Mouse (Mus musculus): ENCODE data around the gene Kcnb1. TPM values are rescaled to one million over a fixed set of nuclear protein-coding genes. Genes with fewer than 3 reads are reported as not detected.
"Not testable (repeated sequence)": the region's sequence is repeated elsewhere in the genome, so short reads cannot be mapped to it uniquely, and the experiment has no call there.

The Kcnb1 gene
- total RNA-seq, 2 experiments from 2014 or later, result 95.0 to 95.2 TPM

DNA sequence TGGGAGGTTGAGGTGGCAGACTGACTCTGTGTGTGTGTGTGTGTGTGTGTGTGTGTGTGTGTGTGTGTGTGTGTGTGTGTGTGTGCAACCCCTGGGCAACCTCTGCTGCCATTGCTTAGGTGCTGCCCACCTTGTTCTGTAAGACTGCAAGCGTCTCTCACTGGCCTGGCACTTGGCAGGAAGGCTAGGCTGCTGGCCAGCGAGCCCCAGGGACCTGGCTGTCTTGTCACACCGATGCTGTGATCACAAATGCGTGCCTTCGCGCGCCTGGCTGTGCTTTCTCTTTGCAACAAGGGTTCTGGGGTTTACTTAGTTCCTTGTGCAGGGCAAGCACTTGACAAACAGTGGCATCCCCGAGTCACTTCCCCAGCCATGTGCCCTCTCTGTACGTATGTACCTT, 19.9 kb upstream of the Kcnb1 start:
- intact Hi-C loops (cut with DNase I), result loop anchor here (5.0 kb wide), 1 partner anchor 98 kb away; no protein-coding TSS in a partner anchor
- no peak for DNase-seq (ENCODE audit: extremely low spot score in 1 of 2, low spot score in 2 of 2)

DNA sequence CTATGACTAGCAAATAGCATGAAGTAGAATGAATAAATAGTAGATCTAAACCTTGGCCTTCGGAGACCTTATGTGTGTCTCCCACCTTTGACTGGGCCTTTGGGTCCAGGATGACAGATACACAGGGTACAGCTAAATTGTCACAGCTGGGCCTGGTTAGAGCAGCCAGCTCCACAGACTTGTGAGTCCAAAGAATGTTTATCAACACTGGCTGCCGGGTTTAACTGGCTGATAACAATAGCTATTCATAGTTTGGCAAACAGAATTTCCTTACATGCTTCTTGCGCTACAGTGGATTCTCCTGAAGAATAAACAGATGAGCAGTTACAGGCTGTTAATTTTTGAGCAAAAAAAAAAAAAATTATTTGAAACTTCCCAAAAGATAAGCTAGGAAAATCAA, 19.0 kb upstream of the Kcnb1 start:
- intact Hi-C loops (cut with DNase I), result no loop called here
- no peak for DNase-seq (ENCODE audit: extremely low spot score in 1 of 2, low spot score in 2 of 2)

DNA sequence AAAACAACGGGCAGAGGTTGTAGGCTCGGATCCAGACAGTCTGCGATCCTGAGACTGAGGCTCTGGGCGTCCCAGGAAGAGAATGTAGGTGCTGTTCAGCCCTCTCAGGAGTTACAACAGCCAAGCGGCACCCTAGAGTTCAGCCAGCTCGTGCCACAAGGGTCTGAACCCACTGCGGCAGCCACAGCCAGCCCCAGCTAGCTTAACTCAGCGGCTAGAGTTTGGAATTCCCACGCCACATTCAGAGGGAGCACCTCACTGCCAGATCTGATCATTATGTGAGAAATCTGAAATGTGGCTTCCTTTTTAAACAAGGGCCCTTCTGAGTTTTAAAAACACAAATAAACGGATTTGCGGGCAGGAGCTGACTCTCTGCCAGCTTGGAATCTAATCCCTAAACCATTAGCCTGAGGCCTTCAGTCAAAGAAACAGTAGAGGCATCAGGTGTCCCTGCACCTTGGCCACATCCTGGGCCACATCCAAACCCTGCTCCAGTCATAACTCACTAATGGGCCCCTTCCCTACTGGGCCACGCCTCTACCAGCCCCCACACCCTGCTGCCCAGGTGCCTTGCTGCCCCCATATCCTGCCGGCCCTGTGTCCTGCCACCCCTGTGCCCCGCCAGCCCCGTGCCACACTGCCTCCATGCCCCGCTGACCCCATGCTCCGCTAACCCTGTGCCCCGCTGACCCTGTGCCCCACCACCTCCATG, 16.1 kb upstream of the Kcnb1 start:
- DNase-seq (ENCODE audit: extremely low spot score in 1 of 2, low spot score in 2 of 2), result no peak
- intact Hi-C loops (cut with DNase I), result no loop called here

- not testable (repeated sequence) for DNase-seq (ENCODE audit: extremely low spot score in 1 of 2, low spot score in 2 of 2)
- intact Hi-C loops (cut with DNase I), result loop anchor here (5.0 kb wide), 1 partner anchor 132 kb away; no protein-coding TSS in a partner anchor
Observed at GRCm38 (mm10) chr2:167204686-167205085, 14.7 kb upstream of the Kcnb1 start.

DNA sequence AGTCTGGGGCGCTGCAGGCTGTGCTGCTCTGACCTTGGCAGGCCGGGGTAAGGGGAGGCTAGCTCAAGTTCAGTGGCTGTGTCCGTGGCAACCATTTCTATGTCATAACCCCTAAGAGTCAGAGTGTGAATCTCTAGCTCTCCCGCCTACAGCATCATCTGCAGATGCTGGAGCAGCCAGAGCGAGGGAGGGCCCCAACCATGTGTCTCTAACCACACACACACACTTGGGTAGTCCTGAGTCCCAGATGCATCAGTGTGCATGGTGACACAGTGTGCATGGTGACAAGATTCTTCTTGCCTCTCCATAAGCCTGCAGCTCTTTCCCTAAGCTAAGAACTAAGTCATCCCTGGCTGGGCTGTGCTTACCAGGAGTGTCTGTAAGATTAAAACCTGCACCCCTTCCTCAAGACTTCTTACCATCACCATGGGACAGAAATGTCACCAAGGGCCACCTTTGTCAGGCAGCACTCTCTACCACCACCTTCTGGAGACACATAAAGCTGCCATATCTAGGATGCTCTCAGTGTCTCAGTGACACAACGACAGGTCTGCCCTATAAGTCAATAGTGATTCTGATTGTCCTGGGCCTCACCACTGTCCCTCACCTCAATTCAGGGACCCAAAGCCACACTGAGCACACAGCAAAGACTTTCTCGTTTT, 13.7 kb upstream of the Kcnb1 start:
- no peak for DNase-seq (ENCODE audit: extremely low spot score in 1 of 2, low spot score in 2 of 2)
- intact Hi-C loops (cut with DNase I), result loop anchor here (5.0 kb wide), 1 partner anchor 131 kb away; no protein-coding TSS in a partner anchor

GRCm38 (mm10) chr2:167201463-167202291, 11.7 kb upstream of the Kcnb1 start:
- DNase-seq (ENCODE audit: extremely low spot score in 1 of 2, low spot score in 2 of 2), result peak; percentile 87 to 92
- intact Hi-C loops (cut with DNase I), result loop anchor here (5.0 kb wide), 1 partner anchor 129 kb away; no protein-coding TSS in a partner anchor

GRCm38 (mm10) chr2:167198660-167199427, 8.9 kb upstream of the Kcnb1 start:
- DNase-seq (ENCODE audit: extremely low spot score in 1 of 2, low spot score in 2 of 2), result no peak
- intact Hi-C loops (cut with DNase I), result no loop called here

DNA sequence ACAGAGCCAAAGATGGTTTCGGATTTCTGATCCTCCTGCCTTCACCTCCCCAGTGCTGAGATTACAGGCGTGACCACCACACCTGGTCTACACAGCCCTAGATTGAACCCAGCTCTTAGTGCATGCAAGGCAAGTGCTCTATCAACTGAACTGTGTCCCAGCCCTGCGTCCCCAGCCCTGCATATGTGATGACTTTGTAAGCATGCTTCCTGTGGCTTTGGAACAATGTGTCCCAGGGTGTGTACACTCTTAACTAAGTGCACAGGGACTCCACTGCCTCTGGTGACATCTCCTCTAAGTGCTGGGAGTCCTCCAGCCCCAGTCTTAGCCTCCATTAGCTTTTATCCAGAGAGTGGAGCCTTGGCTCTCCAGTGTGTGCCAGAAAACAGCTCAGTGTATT, 3.4 kb upstream of the Kcnb1 start:
- intact Hi-C loops (cut with DNase I), result no loop called here

GRCm38 (mm10) chr2:167189291-167190075, 472 bp downstream of the Kcnb1 start:
- intact Hi-C loops (cut with DNase I), result loop anchor here (2.0 to 10.0 kb wide), 2 partner anchors 55 to 77 kb away; no protein-coding TSS in a partner anchor
- DNase-seq (ENCODE audit: extremely low spot score in 1 of 2, low spot score in 2 of 2), result peak in 1 of 2 experiments; percentile 60

More for the DNA sequence above, 3.4 kb upstream of the Kcnb1 start:
- DNase-seq (ENCODE audit: extremely low spot score in 1 of 2, low spot score in 2 of 2), result no peak

DNA sequence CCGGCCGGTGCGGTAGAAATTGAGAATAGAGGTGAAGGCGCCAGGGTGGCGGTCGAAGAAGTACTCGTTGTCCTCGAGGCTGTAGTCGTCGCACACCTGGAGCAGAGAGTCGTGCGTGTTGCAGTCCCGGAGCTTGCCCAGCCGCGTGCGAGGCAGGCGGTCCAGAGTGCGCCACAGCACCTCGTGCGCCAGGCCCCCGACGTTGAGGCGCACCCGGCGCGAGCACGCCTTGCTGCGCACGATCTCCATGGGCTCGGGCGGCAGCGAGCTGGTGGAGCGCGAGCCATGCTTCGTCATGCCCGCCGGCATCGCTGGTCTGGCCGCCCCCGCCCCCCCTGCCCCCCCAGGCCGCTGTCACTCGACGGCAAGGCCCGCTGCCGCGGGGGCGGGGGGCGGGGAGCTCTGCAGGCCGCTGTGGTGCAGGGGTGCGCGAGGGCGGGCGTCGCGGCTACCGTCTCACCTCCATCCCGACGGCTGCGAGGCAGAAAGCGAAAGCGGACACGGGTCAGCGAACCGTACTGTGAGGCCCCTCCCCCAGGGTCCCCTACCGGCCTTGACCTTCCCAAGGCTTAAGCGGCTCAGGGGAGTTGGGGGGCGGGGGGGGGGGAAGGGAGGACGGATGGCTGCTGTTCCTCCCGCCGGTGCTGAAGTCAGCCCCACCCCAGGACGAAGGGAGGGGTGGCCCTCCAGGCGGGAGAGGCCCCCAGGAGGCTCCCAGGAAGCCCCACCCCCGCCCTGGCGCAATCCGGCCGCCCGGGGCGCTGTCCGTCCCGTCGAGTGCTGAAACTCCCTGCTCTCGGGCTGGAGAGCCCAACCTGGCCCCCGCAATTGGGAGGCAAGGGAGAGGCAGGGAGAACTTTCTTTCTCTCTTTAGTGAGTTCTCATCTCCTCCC, 1.4 kb downstream of the Kcnb1 start:
- peak in 1 of 2 experiments; percentile 84 for DNase-seq (ENCODE audit: extremely low spot score in 1 of 2, low spot score in 2 of 2)
- intact Hi-C loops (cut with DNase I), result loop anchor here (10.0 kb wide), 1 partner anchor 54 kb away; no protein-coding TSS in a partner anchor

- intact Hi-C loops (cut with DNase I), result loop anchor here (10.0 kb wide), 1 partner anchor 52 kb away; no protein-coding TSS in a partner anchor
- no peak for DNase-seq (ENCODE audit: extremely low spot score in 1 of 2, low spot score in 2 of 2)
Observed at GRCm38 (mm10) chr2:167187119-167187518, 2.8 kb downstream of the Kcnb1 start.

- DNase-seq (ENCODE audit: extremely low spot score in 1 of 2, low spot score in 2 of 2), result no peak
- intact Hi-C loops (cut with DNase I), result loop anchor here (10.0 kb wide), 1 partner anchor 52 kb away; no protein-coding TSS in a partner anchor
Observed at GRCm38 (mm10) chr2:167186544-167186943, 3.4 kb downstream of the Kcnb1 start.

GRCm38 (mm10) chr2:167186003-167186402, 4.0 kb downstream of the Kcnb1 start:
- intact Hi-C loops (cut with DNase I), result loop anchor here (10.0 kb wide), 1 partner anchor 51 kb away; no protein-coding TSS in a partner anchor
- no peak for DNase-seq (ENCODE audit: extremely low spot score in 1 of 2, low spot score in 2 of 2)

DNA sequence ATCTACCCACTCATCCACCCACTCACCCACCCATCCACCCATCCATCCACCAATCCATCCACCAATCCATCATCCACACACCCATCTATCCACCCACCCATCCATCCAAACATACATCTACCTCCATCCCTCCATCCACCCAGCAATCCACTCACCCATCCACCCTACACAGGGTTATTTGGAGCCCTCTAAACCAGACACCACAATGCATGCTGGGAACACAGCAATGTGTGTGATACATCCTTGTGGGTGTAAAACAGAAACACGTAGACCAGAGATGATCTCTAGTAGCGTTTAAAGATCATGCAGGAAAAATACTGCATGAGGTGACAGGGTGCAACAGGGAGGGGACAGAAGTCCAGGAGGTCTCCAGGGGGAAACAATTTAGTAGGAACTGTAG, 4.5 kb downstream of the Kcnb1 start:
- no peak for DNase-seq (ENCODE audit: extremely low spot score in 1 of 2, low spot score in 2 of 2)
- intact Hi-C loops (cut with DNase I), result loop anchor here (10.0 kb wide), 1 partner anchor 51 kb away; no protein-coding TSS in a partner anchor

- DNase-seq (ENCODE audit: extremely low spot score in 1 of 2, low spot score in 2 of 2), result no peak
- intact Hi-C loops (cut with DNase I), result loop anchor here (10.0 kb wide), 1 partner anchor 47 kb away; no protein-coding TSS in a partner anchor
Observed at GRCm38 (mm10) chr2:167181662-167182389, 8.1 kb downstream of the Kcnb1 start.

DNA sequence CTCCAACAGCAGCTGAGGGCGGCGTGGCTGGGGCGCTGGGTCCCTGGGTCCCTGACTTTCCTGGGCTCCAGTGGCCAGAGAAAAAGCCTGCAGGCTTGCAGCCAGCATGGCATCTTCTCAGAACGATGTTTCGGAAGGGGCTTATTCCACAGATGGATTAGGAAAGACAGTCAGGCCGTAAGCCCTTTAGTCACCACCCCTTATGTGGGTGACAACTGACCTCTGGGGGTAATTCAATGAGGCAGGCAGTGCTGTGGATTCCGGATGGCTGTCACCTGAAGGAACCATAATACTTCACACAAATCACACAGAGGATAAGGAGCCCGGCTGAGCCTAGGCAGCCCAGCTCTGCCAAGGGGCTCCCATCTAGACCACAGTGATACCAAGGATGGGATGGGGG, 8.9 kb downstream of the Kcnb1 start:
- intact Hi-C loops (cut with DNase I), result loop anchor here (10.0 kb wide), 1 partner anchor 46 kb away; no protein-coding TSS in a partner anchor
- no peak for DNase-seq (ENCODE audit: extremely low spot score in 1 of 2, low spot score in 2 of 2)
